Mouse (Mus musculus) E14TG2a.4 (cell line): ENCODE measurements around the gene Wnt11.

Source experiments
- CTCF ChIP-seq: conservative IDR thresholded peaks from 2 replicates; pipeline ENCODE4 v1.5.1; 2014; ENCODE audit warnings: low read length
- NANOG ChIP-seq: IDR thresholded peaks from 2 replicates; pipeline ENCODE4 v1.6.1; 2014; ENCODE audit warnings: borderline replicate concordance, low read length, mixed read lengths

DNA sequence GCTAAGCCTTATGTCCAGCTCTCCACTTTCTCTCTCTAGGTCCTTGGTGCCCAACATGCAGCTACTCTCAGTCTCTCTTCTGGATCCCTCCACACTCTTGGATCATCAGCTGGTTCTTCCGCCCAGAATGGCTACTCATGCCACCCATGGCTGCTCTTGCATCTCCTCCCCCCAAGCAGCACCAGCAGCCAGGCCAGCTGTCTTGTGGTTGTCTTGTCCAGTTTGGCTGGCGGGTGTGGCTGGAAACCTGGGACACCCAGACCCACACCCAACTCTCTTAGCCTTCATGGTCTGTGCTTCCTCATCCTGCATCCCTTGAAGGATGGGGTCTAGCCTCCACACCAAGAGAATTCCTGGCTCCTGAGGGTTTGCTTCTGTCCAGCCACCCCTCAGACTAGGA, 24.3 kb upstream of the Wnt11 start:
- no peak for TF ChIP-seq CTCF
- no peak for TF ChIP-seq NANOG
